Mouse (Mus musculus) embryonic fibroblast, embryonic 13.5 days (primary cell): Measurements from ENCODE around the gene Bub3.

Experiments
- CTCF ChIP-seq: IDR thresholded peaks from 2 replicates; pipeline ENCODE4 v1.5.1; 2011; ENCODE audit warnings: mild to moderate bottlenecking, control low read depth, low read length, moderate library complexity, borderline replicate concordance; ENCODE audit not compliant: insufficient read depth
- POLR2A ChIP-seq: IDR thresholded peaks from 2 replicates; pipeline ENCODE4 v1.6.1; 2011; ENCODE audit warnings: low read depth, mild to moderate bottlenecking, control low read depth, low read length, moderate library complexity

DNA sequence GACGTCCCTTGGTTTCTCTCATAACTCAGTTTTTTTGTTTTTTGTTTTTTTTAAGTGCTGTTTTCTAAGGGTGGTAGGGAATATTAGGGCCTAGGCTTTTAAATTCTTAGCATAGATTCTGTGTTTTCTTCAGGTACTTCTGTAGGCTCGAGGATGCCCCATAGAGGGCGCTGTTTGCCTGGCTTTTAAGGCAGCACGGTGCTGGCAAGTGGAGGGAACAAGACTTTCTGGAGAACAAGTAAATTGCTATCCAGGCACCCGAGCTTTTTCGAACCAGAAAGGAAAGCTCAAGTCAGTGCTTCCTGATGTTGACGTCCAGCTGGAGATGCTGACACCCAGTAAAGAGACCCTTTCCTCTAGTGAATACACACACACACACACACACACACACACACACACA, 20.0 kb upstream of the Bub3 start:
- TF ChIP-seq CTCF (peak; percentile 68; the same call in 1 of the 2 replicates), POLR2A (no peak)
